Mouse (Mus musculus) cerebellum, adult 11 months (tissue): ENCODE data around the gene Slc35b1.

ENCODE experiments used
- DNase-seq: peaks from one replicate; pipeline ENCODE4 v3.0.0; 2022

Slc35b1 gene

DNA sequence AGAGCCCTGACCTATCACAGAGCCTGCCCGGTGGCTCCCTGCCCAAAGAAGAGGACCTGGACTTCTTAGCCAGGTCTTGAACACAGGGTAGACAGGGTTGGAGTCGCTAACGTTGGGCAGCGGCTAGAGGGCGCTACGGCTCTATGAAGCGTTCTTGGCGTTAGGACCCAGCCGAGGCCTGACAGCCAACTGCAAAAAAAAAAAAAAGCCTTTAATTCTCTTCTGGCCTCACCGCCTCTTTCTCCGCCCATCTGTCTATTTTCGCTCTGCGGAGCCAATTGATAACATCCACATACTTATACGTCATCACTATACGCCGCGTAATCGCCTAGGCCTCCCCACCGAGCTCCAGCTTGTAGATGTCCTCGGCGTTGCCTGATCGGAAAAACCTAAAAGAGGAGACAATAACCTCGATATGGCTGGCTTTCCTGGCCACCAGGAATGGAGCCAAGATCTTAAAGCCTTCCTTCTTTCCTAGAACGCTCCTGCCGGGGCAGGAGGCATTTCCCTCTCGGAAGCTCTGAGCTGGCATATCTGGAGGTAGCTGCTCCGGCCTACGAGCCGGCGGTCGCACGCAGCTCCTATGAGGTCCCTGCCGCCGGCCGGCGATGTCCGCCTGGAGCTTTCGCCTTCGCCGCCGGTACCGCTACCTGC lies at the start of gene Slc35b1:
Gene Slc35b1 (plus strand): TSS at position 374 of the 654 bp plus-strand sequence.
- DNase-seq = peak; percentile 95

DNA sequence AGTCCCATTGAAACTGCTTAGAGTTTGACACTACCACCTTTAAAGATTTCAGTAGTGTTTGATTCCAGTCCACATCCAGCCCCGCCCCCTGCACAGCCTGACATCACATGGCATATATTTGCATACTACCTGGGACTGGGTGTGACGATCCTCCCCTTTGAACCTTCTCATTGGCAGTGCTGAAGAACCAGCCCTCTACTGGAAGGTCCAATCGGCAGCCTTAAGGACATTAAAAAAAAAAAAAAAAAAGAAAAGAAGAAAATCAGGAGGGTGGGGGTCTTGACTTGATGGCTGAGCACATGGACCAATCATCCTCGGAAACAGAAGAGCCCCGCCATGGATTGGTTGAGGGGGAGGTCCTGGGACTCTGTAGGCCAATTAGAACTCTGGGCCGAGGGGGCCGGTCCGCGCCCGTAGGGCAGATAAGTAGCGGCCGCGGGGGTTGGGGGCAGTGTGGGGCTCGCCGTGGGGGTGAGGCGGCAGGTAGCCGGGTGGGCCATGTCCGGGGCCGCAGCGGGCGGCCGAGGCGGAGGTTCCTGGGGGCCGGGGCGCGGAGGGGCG lies 47.8 kb upstream of the Slc35b1 start, which contains the start of gene Fam117a:
Gene Fam117a (plus strand): TSS at position 451 of the 561 bp plus-strand sequence.
- DNase-seq = peak; percentile 17

DNA sequence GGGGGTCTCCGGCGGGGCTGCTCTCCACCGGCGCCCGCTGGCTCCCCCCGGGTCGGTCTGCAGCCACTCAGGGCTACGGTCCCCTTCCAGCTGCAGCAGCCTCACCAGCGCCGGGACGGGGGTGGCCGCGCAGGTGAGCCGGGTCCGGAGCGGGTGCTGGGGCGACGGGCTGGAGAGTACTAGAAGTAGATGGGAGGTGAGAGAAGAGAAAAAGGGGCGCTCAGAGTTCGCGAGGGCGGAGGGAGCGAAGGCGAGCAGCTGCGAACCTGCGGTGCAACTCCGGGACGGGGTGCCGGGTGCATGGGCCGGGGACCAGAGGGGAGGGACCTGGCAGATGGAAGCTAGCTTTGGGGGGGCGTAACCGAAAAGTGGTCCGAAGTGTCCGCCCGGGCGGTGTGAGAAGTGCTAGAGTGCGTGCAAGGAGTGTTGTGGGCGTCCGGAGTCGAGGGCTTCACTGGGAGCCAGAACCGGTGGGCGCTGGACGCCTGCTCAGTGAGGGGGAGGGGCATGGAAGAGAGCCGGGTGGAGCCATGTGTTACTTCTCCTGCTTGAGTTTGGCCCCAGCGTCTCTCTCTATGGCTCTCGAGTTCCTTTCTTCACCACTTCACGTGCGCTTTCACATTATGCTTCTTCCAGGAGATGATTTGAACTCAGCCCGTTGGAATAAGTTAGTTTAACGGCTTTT lies 47.2 kb upstream of the Slc35b1 start:
- no peak for DNase-seq

DNA sequence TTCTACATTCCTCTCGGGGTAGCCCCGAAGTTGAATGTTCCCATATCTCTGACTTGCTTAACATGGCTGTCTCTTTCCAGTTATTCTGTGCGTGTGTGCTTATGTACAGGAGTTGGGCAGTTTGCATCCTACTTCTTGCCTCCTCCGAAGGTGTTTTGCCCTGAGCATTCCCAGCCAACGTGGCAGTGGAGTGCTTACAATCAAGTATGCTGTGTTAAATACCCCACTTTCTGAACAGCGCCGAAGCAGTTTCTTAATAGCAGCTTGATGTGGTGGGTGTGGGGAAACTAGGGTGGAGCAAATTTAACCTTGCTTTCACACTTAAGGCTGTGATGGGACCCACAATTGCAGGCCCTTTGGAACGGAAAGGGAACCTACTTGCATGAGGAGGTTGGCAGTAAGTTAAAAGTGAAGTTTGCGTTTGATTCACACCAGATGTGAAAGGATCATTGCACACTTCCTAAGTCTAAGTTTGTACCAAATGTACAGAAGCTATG lies 46.6 kb upstream of the Slc35b1 start:
- DNase-seq = no peak

DNA sequence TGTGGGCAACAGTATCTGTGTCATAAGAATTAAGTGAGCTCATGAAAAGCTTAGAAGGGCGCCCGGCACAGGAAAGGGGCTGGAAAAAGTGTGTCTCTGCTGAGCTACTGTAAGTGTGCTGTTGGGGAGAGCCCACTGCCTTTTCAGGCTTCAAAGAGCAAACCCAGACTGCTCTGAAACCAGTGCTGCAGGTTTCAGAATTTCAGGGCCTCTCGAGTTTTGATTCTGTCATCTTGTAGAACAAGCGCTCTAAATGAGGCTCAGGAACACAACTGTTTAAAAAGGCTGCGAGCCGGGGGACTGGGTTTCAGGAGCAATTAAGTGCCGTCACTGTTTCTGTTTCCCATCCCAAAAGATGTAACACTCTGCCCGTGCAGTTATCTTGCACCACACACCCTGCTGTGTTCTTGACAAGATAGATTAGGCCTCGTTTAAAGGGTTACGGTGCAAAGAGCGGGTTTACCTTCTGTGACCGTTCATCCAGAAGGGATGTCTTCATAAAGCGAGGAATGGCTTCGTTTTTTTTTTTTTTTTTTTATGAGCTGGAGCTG lies 44.9 kb upstream of the Slc35b1 start:
- DNase-seq = no peak

DNA sequence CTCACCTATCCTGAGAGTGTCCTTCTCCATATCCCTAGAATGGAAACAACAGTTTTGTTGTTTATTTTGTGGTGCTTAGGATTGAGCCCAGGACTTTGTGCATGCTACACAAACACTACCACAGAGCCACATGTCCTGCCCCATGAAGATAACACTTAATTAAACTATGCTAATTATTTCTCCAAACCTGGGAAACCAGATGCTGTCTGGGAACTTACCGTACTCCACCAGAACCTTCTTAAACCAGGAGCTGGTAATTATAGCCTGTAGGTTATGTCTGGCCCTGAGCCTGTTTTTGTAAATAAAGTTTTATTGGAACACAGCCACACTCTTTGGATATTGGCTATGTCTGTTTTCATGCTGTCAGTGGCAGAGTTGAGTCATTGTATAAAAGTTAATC lies 44.2 kb upstream of the Slc35b1 start:
- DNase-seq = no peak

DNA sequence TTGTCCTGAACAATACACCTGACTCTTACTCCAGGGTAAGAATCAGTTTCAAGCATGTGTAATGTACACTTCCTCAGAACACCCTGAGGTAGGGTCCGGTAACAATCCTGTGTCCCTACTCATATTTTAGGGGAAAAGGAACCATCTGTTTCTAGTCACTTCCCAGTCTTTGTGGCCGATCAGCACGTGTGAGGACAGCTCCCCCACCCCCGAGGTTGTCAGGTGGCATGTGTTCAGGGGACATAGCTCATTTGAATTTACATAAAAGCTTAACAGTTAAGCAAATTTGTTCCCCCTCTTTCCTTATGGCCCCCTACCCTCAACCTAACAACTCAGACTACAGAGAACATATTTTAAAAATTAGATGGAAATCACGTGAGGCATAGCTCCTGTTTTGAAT lies 43.8 kb upstream of the Slc35b1 start:
- DNase-seq = no peak

DNA sequence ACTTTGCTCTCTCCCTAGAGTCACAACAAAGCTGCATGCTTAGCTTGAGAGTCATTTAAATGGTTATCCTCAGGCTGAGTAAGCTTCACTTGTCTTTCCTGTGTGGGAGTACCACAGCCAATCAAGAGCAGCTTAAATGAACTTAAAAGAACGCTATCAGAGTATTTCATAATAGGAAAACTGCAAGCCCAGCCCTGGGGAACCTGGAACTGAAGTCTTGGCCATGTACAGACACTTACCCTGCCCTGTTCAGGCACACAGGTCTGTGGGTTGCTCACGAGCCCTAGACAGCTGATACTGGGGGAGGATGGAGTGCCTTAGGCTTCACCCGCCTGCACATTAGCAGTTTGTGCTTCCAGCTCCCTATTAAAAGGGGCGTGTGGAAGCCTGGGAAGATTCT lies 41.3 kb upstream of the Slc35b1 start:
- no peak for DNase-seq

DNA sequence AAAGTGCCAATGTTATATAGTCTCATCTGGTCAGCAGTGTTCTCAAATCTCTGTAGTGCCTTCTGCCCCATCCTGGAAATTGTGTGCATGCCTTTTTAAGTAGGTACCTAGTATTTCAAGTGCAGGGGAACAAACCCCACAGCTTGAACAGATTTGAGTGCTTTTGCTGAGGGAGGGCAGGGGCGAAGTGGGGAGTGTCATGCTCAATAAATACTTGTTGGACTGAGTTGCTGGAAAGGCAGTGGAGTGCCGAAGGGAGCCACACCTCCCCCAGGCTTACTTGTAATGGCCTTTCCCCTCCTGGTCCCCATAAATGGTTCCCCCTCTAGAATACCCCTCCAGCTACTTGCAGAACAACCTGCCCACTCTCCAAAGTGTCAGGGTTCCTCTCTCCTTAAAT lies 40.3 kb upstream of the Slc35b1 start:
- no peak for DNase-seq

DNA sequence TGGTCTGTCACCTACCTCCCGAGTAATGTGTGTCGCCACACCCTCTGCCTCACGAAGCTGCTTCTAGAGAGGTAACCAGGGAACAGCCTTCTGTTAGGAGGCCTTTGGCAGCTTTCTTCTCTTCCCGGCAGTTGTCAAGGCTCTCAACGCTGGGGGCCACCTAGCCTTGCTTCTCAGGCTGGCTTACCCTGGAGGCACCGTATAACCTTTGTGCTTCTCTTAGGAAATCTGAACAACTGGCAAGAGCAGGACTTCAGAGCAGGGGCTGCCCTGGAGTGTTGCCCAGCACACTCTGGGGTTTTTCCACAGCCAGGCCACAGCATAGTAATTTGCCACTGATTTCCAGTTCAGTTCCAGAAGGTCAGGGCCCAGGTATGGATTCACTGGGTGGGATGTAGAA lies 34.2 kb upstream of the Slc35b1 start:
- no peak for DNase-seq

DNA sequence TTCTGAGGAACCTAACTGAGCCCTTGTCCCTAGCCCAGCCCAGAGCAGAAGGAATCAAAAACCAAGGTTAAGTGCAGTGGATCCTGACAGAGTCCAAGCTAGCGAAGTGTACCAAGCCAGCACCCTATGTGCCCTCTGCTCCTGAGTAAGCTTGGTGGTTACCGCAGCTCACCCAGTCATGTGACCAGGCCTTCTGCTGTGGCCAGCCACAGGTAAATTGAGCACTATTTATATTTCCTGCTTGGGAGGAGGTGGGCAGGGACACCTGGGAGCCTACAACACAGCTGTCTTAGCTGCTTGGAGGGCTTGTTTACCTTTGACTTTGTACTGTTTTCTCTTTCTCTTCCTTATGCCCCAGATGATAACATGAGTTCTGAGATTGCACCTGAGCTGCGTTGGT lies 33.5 kb upstream of the Slc35b1 start:
- DNase-seq = no peak

DNA sequence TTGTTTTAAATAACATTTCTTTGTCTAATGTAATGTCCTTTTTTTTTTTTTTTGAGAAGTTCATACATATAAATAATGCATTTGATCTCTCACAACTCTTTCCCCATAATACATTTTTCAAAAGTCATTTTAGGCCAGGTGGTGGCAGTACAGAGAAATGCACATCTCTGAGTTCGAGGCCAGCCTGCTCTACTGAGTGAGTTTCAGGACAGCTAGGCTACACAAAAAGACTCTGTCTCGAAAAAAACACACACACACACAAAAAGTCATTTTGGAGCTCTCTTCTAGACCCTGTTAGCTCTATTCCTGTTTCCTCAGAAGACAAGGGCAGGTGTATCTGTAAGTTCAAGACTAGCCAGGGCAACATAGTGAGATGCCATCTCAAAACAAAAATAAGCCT lies 31.8 kb upstream of the Slc35b1 start:
- no peak for DNase-seq

DNA sequence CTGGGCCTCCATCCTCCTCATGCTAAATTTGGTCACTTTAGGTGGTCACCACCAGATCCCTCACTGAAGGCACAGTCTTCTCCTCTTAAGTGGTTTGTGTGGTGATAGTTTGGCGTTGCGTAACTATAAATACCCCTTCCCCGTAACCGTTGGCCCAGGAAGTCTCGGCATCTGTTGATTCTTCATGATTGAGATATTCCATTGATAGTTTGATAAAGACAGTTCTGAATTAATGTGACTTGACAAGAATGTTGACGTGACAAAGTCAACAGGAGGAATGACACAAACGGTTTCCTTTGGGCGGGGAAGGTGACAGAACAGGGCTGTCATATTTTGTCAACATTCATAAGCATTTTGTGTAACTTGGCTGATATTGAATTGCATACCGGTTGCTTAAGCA lies 31.3 kb upstream of the Slc35b1 start:
- no peak for DNase-seq

DNA sequence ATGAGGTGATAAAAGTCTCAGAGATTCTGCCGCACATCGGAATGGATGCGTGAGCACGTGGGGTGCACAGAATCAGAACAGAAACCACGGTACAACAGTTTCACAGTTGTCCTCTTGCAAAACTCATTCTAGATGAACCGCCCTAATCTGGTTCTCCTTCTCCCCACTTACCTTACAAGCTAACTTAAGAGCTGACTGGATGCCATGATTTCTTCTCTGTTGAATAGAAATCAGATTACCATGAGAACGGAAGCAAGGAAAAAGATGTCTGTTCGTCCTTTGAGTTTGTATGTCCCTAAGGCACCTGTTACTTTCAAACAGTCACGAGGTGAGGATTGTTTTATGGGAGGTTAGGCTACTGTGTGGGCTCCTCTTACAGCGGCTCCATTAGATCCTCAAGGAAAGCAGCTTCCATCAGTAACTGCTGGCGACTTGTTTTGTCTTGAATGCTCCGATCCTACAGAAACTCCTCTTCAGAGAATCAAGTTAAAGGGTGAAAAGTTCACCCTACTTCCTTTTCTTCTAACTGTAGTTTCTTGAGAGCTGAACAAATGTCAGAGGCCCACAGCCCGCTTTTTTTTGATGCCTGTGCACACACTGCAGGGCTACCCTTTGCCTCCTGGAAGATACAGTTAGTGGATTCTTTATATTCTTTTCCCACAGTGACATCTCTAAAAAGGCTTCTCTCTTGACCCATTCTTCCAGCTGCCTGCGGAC lies 30.1 kb upstream of the Slc35b1 start:
- no peak for DNase-seq

DNA sequence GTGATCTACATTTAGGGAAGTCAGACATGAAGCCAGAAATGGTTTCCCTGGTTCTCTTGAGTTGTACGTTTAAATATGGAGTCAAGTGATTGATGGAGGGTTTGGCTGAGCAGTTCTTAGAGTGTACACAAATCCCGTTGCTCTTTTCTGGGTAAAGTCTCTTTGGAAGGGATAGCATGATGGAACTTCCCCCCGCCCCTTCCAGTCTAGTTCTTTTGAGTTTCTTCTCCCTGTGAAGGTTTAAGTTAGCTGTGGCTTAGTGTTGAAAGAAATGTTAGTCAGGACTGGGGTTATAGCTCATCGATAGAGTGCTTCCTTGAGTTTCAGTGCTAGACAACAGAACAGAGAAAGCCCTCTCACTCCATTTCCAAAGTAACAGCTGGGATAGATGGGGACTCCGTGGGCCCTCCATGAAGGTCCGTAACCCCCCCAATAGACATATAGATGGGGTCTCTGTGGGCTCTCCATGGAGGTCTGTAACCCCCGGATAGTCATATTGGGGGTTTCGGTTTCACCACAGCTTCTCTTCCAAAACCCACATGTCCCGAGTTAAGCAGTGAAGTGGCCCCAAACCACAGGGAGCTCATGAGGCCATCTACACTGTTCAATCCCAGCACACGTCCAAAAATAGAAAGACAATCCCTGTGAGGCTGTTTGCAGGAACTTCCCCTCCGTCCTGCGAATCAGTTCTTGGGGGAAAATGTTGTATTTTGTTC lies 29.4 kb upstream of the Slc35b1 start:
- DNase-seq = no peak

DNA sequence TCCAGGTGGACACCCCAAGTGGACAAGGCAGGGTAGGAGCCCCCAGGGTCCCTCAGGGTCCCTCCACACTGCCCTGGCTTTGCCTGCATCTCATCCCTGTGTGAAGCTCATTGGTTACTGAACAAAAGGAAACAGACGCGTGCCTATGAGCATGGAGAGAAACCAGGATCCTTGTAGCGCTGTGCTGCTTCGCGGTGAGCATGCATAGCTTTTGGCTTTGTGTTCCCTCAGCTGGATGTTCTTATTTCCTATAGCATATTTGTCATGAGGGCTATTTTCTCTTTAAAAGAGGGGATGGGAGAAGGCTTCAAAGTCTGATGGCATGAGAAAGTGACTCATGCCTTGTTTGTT lies 28.9 kb upstream of the Slc35b1 start:
- DNase-seq = no peak

DNA sequence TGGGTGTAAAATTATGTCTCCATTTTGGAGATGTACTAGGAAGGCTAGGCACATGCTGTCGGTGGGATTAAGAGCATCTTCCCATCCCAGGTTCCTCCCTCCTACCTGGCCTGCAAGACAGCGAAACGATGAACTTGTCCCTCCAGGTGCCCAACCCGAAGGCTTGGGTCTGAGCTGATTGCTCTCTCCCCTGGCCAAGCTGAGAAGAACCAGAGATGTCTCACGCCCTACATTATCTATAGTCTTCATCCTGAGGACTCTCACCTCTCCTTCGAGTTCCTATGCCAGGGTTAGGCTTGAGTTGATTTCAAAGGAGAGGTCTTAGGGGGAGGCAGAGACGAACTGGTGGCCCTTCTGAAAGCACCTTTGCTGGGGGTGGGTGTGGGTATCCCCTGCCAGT lies 28.5 kb upstream of the Slc35b1 start:
- DNase-seq = no peak

DNA sequence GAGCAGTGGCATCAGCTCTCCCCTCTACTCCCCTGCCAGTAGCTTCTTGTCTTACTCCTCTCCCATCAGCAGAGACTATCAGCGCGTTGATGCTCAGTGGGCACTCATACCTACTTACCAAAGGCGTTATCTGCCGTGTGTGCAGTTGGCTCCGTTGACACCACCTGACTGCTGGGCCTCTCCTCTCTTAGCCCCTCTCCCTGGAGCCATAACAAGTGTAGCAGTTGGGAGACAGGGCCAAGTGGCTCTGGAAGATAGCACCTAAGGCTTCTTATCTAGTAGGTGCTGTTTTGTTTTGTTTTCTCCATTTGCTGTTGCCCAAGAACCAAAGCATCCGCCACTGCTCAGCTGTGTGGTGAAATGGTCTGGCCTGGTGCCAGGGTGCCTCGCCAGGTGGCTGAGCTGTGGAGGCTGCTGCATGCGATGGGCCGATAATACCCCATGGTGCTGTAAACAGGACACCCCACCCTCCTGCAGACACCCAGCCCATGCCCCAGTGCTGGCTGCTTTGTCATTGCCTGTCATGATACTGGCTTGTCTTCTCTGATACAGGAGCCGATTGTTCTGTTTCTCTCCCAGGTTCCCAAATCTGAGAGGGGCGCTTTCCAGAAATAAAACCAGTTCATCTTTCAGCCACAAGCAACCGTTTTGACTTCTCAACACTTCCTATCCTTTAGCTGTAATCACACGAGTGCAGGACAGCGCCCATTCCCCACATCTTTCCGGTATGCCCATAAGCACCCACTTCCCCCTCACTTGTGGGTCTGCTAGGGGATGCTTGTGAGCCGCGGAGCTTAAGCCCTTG lies 27.8 kb upstream of the Slc35b1 start:
- DNase-seq = no peak

DNA sequence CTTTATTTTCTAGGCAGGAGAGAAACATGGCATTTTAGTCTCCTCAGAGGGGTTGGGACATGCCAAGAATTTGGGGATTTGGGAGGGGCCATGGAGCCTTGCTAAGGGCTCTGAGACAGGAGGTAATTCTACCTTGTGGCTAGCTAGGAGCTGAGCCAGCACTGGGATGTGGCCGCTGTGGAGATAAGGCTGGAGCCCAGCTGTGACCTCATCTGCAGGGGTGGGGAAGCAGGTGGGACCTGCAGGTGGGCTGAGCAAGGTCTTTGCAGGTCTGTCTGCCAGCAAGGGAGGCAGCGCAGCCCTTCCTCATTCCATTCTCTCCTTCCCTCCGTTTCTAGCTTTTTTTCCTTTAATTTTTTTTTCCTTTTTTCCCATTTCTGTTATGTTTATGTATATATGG lies 26.2 kb upstream of the Slc35b1 start:
- no peak for DNase-seq

DNA sequence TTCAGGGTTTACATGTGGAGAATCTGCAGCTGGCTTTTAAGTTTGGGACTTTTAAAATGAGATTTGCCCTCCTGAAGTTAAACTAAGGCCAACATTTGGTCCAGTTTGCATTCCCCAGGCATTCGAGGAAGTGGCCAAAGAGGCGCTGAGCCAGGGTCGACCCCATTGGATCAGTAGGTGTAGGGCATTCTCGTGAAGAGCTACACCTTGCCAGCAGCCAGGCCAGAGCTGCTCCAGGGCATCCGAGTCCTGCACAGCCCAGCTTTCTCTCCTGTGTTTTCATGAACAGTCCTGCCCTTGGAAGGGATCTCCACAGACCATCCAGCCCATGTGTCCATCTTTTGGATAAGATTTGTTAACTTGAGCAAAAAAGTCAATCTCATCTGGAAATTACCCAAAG lies 20.1 kb upstream of the Slc35b1 start:
- DNase-seq = no peak

DNA sequence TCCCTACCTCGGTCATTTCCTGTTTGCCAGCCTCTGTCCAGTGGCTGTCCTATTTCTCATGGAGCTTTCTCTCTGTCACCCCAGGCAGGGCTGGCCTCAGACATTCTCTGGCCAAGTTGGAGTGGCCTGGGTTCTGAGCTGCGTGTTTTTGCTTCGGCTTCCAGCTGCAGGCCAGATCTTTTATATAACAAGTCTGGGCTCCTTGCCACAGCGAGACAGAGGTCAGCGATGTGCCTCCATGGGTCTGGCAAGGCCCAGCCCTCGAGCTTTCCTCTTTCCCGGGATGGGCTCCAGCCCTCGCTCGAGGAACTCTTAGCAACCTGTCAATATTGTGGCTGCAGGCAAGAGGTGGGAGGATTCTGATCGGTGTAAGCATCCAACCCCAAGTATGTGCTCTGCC lies 18.9 kb upstream of the Slc35b1 start:
- DNase-seq = no peak
